Mouse (Mus musculus) gastrocnemius, postnatal 25 days (tissue): ENCODE results near the gene Ppm1l. TPM values are rescaled to one million over a fixed set of nuclear protein-coding genes. Genes with fewer than 3 reads are reported as not detected.

Experiments
- DNase-seq: peaks from one replicate; pipeline ENCODE4 v3.0.0; 2022
- total RNA-seq, 2 experiments: library from RNA; stranded (reverse); gene quantifications; 1 replicate in 1 of 2; 2 replicates in 1 of 2; pipeline ENCODE4 v1.2.3; 2021

Ppm1l gene
- total RNA-seq, 2 experiments from 2014 or later, result 45.9 to 60.4 TPM

DNA sequence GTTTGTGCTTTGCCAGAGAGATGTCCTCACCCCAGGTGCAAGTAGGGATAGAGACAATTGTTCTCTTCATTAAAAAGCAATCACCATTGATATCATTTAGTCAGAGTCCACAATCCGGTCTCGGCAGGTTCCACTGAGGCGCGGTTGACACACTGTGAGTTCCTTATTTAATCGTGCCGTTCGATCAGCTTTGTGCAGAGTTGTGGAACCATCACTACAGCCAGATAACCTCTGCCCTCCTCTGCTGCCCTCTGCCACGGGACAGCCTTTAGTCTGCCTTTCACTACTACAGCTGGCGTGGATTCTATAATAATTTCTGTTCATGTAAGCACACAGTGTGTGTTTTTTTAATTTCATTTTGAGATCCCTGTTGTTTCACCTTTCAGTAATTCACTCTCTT, 17.2 kb downstream of the Ppm1l start:
- no peak for DNase-seq

DNA sequence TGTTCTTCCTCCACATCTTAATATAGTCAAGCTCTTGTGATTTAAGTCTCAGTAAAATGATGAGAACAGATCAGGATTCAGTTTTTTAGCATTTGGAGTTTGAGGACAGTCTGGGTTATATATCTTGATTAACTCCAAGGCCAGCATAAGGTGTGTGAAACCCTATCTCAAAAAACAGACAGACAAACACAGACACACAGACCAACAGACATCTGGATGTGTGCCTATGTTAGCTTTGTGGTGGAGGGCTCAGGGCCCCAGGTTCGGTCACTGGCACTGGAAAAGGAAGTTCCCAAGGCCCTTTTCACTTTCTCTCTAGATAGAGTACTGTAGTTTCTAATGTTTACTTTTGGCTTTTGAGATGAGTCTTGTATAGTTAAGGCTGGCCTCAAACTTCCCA, 23.8 kb downstream of the Ppm1l start:
- no peak for DNase-seq

- DNase-seq, result no peak
These were observed 24.3 kb downstream of the Ppm1l start for GRCm38 (mm10) chr3:69340971-69341370.

DNA sequence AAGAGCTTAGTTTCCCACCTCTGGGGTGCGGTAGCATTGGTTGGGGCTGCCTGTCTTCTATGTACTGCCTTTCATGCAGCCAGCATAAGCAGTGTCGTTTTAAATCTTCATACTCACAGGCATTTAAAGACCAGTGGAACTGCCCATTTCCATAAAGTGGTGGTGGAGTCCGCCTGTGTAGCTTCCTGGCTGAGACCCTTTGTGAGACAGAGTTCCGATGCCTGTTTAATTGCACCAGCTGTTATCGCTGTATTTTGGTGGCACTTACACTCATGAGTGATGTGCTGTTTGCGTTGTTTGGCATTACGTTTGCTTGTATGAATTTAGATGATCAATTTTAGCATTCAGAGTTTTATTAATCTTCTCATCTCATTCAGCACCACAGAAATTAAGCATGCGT, 24.9 kb downstream of the Ppm1l start:
- no peak for DNase-seq

- DNase-seq, result no peak
These were observed 25.7 kb downstream of the Ppm1l start for GRCm38 (mm10) chr3:69342247-69342921.

- DNase-seq, result no peak
These were observed 26.5 kb downstream of the Ppm1l start for GRCm38 (mm10) chr3:69343124-69343523.

GRCm38 (mm10) chr3:69346514-69346913, 29.9 kb downstream of the Ppm1l start:
- no peak for DNase-seq

- no peak for DNase-seq
These were observed 31.7 kb downstream of the Ppm1l start for GRCm38 (mm10) chr3:69348197-69348920.

DNA sequence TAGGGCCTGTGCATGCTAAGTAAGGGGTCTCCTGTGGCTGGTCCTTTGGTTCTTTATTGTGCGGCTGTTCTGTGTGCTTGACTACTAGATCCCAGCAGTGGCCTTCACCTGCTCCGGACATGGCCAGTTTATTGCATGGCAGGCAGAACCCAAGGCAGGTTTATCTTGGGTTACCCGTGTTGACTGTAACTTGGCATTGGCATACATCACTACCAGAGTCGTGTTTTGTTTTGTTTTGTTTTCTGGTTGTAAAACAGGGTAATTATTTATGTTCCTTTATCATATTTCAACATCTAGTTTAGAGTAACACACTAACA, 32.2 kb downstream of the Ppm1l start:
- DNase-seq, result no peak

DNA sequence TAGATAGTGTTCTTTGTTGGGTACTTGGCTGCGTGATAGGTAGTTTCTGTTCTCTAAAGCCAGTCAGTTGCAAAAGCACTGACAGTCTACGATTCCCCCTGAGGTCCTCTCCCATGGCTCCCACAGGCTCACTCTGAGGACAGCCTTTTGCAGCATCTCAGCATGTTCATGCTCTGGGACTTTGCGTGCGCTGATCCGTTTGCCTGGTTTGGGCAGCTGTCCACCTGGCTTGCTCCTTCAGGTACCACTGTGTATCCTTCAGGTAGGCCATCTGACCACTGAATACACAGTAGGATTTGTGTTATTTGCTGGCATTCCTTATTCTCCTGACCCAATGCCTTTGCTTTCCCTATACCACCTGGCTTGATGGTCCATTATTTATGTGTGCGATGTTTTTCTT, 33.3 kb downstream of the Ppm1l start:
- DNase-seq, result no peak

- no peak for DNase-seq
These were observed 35.5 kb downstream of the Ppm1l start for GRCm38 (mm10) chr3:69352194-69352593.

- DNase-seq, result no peak
These were observed 38.0 kb downstream of the Ppm1l start for GRCm38 (mm10) chr3:69354681-69355080.

DNA sequence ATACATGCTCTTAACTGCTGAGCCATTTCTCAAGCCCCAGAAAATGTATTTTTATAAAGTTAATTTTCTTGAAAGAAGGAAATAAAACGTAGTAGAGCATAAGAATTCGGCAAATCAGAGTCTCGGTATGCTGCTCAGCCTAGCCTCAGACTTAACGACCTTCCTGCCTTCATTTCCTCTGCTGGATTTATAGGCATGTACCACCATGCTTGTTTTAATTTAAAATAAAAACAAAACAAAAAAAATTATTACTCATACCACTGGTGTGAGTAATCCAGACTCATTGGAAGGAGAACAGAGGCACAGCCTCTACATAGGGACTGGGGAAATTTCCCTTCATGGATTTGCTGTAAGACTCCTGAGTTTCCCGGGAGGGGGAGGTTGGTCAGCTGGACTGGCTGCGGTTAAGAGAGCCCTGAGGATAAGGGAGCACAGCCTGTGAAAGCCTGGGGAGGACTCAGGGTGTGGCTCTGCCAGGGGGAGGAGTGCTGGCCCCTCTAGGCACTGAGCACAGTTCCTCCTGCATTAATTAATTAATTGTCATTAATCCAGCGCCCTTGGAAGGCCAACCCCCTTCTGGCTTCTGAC, 39.5 kb downstream of the Ppm1l start:
- DNase-seq, result no peak

GRCm38 (mm10) chr3:69356781-69357180, 40.1 kb downstream of the Ppm1l start:
- DNase-seq, result no peak

DNA sequence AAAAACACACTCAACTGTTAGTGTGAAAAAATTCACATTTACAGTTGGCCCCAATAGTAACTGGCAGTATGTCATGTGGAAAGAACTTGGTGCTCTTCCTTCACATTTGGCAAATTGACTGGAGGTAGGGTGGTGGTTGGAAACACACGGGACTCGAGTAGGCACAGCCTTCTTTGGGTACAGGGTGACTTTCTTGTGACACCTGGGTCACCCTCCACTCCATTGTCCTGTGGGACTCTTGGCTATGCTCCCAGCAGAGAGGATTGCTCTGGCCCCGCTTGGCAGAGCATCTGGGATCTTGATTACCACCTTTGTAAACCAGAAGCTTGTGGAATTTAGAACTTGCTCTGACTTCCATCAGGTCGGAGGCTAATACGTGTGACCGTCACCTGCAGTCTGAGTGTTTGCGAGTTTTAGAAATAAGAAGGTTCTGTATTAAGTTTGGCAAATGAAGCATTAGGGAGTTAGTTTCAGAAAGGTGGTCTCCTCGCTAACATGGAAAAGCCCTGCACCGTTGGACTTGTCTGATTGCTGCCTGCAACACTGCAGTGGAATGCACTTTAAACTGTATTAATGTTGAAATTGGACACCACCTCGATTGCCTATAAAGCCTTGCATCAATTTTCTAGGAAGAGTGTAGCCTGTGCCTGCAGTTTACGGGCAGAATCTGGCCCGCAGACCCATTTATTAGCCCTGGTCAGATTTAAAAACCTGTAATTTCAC, 41.4 kb downstream of the Ppm1l start:
- DNase-seq, result no peak

GRCm38 (mm10) chr3:69358620-69358964, 41.9 kb downstream of the Ppm1l start:
- no peak for DNase-seq

DNA sequence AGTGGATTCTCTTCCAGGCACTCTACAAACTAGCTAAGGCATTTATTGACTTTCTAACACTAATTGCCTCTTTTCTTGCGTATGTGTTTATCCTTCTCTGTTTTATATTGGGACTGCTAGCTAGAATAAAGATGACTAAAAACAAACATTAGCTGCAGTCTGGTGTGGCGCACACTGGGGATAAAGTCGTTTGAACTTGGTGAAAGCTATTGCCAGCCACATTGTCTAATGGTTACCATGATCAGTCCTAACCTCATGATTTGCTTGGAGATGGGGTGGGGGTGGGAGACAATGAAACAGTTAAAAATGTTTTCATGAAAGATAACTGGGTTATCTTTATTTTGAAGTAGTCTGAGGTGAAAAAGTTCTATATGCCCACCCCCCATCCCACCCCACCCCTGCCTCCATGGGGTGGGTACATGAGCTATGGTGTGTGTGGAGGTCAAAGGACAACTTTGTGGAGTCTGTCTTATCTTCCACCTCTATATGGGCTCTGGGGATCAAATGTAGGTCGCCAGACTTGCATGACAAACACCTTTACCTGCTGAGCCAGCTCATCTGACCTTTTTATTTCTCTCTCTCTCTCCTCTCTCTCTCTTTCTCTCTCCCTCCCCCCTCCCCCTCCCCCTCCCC, 43.7 kb downstream of the Ppm1l start:
- no peak for DNase-seq

DNA sequence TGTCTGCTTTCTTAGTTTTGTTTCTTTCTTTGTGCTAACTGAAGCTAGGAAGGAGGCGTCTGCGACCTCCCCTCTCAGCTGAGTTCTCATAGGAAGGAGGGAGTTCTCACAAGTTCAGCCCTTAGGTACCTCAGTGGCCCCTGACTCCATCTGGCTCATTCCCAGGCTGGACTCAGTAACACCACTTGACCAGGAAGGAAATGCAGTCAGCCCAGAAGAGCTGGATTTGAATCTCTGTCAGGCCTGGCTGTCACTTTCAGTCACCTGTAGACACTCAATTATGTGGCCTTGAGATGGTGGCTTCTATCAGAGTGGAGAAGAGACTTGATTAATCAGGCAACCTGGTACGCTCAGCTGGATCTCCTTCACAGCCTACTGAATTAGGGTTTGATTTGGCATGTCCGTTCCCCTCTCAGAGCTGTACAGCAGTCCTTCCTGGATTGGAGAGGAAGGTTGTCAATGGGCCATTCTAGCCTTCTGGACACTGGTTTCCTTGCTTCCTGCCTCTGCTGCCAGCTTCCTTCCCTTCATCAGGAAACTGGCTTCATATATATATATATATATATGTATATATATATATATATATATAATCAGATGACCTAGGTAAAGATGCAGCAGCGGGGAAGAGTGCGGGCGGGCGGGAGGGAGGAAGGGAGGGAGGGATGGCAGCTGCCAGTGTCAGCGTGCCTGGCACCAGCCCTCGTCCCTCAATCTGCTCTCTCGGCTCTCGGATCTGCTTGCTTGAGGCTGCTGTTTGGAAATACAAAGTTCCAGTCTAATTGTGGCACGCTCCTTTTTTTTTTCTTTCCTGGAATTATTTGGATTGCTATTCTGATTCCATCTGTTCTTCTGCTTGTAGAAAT, 45.1 kb downstream of the Ppm1l start:
- DNase-seq, result no peak

GRCm38 (mm10) chr3:69362350-69362790, 45.7 kb downstream of the Ppm1l start:
- DNase-seq, result no peak

DNA sequence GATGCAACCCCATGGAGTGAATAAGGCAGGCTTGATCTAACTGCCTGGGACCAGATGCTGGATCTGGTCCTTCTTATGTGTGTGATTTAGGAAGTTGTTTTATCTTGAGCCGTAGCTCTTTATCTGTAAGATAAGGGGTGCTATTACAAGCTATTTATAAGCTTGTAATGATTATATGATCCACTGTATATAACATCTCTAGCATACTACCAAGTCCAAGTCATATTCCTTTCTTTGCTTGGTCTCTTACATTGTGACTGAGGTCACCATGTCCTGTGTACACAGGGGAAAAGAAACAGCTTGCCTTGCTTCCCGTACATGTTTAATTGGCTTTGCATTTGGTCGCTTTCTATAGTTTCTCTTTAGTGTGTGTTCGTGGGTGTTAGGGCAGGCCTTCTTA, 46.2 kb downstream of the Ppm1l start:
- DNase-seq, result no peak

DNA sequence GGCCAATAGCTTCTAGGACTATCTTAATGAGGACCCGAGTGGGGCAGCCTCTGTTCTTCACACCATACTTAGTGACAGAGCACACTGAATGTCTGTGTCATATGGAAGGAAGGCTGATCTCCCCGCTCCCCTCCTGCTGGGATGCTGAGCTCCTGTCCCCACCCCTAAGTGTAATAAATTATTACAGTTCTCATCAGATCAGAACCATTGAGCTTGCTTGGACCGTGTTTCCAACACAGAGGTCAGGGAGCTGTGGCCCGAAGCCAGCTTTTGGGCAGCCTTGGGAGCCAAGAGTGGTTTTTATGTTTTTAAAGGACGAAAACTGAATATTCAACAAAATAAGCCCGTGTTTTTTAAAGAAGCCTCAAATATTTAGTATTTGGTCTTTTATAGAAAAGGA, 47.5 kb downstream of the Ppm1l start:
- DNase-seq, result no peak

DNA sequence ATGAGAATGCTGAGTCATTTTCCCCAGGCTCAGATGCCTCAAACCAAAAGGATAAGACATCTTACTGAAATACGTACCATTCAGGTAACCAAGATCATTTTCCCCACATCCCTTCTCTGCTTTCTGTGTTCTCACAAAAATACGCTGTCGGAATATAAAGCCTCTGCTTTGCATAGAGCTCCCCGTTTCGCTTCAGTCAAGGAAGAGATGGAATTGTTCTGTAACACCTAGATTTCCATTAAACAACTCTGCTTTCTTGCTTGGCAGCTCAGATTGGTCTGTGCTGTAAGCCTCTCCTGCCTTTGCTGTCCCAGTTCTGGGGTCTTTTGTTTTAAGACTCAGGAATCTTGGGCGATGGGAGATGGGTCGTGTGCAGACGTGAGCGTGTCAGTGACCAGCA, 51.3 kb downstream of the Ppm1l start:
- no peak for DNase-seq
